30 mouse cellular contexts compared by ENCODE assay signal in genomic region chr12:75453441-75453840, GRCm38 (mm10). TPM values are rescaled to one million over a fixed set of nuclear protein-coding genes. Genes with fewer than 3 reads are reported as not detected.
DNase-seq lines count a peak whose midpoint lies in the region; ATAC-seq and TF ChIP-seq lines count a peak whose summit lies in the region.
"Had no signal": no experiment of that assay in that cellular context is flagged by ENCODE, and none has a peak within 500 bp of the region (broad histone marks: within the 10 kb centered on the region; RNA-seq: fewer than 3 reads in every experiment).

No protein-coding gene starts in this region.

- ATAC-seq in lung, postnatal 0 days: no peak
- ATAC-seq in megakaryocyte progenitor cell, adult 5-6 weeks (replicated peaks; ENCODE audit: poor library complexity): peak; percentile 39; the same call in 1 of the 2 replicates
- ATAC-seq: forebrain, embryonic 14.5 days; forebrain, postnatal 0 days; hindbrain, postnatal 0 days; inflammation-experienced regulatory T-cells, adult 6 months; Patski had no signal

- no peaks in the 10 kb centered on the region for H3K9me3 ChIP-seq in lung, postnatal 0 days (ENCODE audit: low read length)
- H3K9me3 ChIP-seq: heart, embryonic 10.5 days; heart, embryonic 13.5 days had no signal

- H3K27me3 ChIP-seq in lung, postnatal 0 days (replicated peaks; ENCODE audit: insufficient read depth, low read length): no peaks in the 10 kb centered on the region
- H3K27me3 ChIP-seq: heart, embryonic 13.5 days; Patski had no signal

- no peaks in the 10 kb centered on the region; the same call in 1 of the 2 replicates for H3K4me1 ChIP-seq in lung, postnatal 0 days (ENCODE audit: insufficient read depth, low read depth, low read length)
- H3K4me1 ChIP-seq: heart, embryonic 10.5 days had no signal

- no peak overlapping the region for H3K4me2 ChIP-seq in lung, postnatal 0 days (replicated peaks; ENCODE audit: low read depth, low read length)
- H3K4me2 ChIP-seq: heart, embryonic 13.5 days; hindbrain, embryonic 14.5 days had no signal

- no peak for TF ChIP-seq EP300 in lung, postnatal 0 days (IDR thresholded peaks at IDR 0.05)

- WGBS in lung, postnatal 0 days: 64% methylated on average over 6 of the region's 6 CpGs

- TF ChIP-seq CTCF in lung, postnatal 0 days (IDR thresholded peaks at IDR 0.05): no peak

- no peak overlapping the region for H3K27ac ChIP-seq in lung, postnatal 0 days (ENCODE audit: low read length)
- H3K27ac ChIP-seq: gastrocnemius, adult 2 months; heart, adult 2 months; heart, embryonic 10.5 days; heart, embryonic 13.5 days; hindbrain, embryonic 14.5 days; hindbrain, postnatal 0 days had no signal

- H3K36me3 ChIP-seq in lung, postnatal 0 days (ENCODE audit: insufficient read depth, low read length): peaks cover 6% of the 10 kb centered on the region; the same call in 1 of the 2 replicates

- H3K9ac ChIP-seq in lung, postnatal 0 days (replicated peaks; ENCODE audit: low read depth): no peak overlapping the region
- H3K9ac ChIP-seq: forebrain, postnatal 0 days; heart, embryonic 13.5 days; hindbrain, embryonic 14.5 days had no signal

- no peak overlapping the region for H3K4me3 ChIP-seq in lung, postnatal 0 days (ENCODE audit: low read depth, low read length)
- H3K4me3 ChIP-seq: gastrocnemius, adult 2 months; heart, adult 2 months; heart, embryonic 10.5 days; heart, embryonic 13.5 days had no signal

- peak; percentile 36 for DNase-seq in lung, postnatal 0 days (ENCODE audit: low spot score)
- DNase-seq in lung, adult 18-20 months: no peak
- DNase-seq in NIH3T3 (ENCODE audit: low read depth): peak; percentile 27
- peak; percentile 54 for DNase-seq in gonadal fat pad, adult 2 months (ENCODE audit: low read depth)
- DNase-seq in left cerebral cortex, adult 8-10 months (ENCODE audit: low spot score in 2 of 2): no peak
- no peak for DNase-seq in adrenal gland, postnatal 10 days
- DNase-seq: cerebellum, adult 11-12 months; cerebellum, adult 8-10 months; forebrain, postnatal 0 days; gastrocnemius, adult 2 months; gastrocnemius, postnatal 14 days; heart, adult 2 months; heart, postnatal 4 days had no signal

RNA-seq across cellular contexts. Expression of gene Gphb5, which starts 36.9 kb away (rescaled TPM):
- polyA plus RNA-seq in lung, postnatal 0 days (2015; fragmentation: Nextera tagmentation; extraction: Ambion mirVana): not detected in 2 replicates
- not detected in 2 replicates for polyA plus RNA-seq in gonadal fat pad, adult 2 months (2012; rRNA removed)
- 0.73 TPM in 1 of 2 replicates, not detected in the other for total RNA-seq in megakaryocyte progenitor cell, adult 5-6 weeks (2015)
- not detected in 2 replicates for total RNA-seq in megakaryocyte progenitor cell, adult 5-6 weeks (2017)
- not detected for total RNA-seq in left cerebral cortex, adult 8-10 months (2022)
- total RNA-seq in adrenal gland, postnatal 10 days (2021): not detected
- total RNA-seq: adrenal gland, adult 18-20 months; adrenal gland, postnatal 14 days; ES-E14; forebrain, postnatal 0 days; gastrocnemius, adult 2 months; gastrocnemius, postnatal 14 days; gastrocnemius, postnatal 4 days; heart, adult 2 months; heart, postnatal 14 days; heart, postnatal 4 days; hindbrain, postnatal 0 days had no signal
- polyA plus RNA-seq: embryonic facial prominence, embryonic 11.5 days; forebrain, embryonic 11.5 days; forebrain, embryonic 14.5 days; forebrain, postnatal 0 days; frontal cortex, adult 2 months; heart, adult 2 months; heart, embryonic 10.5 days; heart, embryonic 13.5 days; hindbrain, embryonic 11.5 days; hindbrain, embryonic 14.5 days; hindbrain, postnatal 0 days; inflammation-experienced regulatory T-cells, adult 6 months; Patski had no signal

Comparison
In these comparisons a context has a peak if more than half of its experiments do, and no peak if none do; other contexts are left out.
1. DNase-seq: peak in lung, postnatal 0 days (single experiment), NIH3T3 (single experiment) and gonadal fat pad, adult 2 months (single experiment); none in lung, adult 18-20 months (0 of 2), left cerebral cortex, adult 8-10 months (0 of 2) and adrenal gland, postnatal 10 days (single experiment).